Mouse (Mus musculus): ENCODE measurements around the gene Cage1.
A peak's percentile ranks its signal among the peaks of the same experiment; 100 is the strongest.

Gene Cage1

GRCm38 (mm10) chr13:37966256-37967051 lies 70.4 kb downstream of the Cage1 start:
- no peak for DNase-seq (ENCODE audit: low read depth in 2 of 2, low spot score in 2 of 2)

- no peak for DNase-seq (ENCODE audit: low read depth in 2 of 2, low spot score in 2 of 2)
These were observed 71.5 kb downstream of the Cage1 start for GRCm38 (mm10) chr13:37965126-37965914.

GRCm38 (mm10) chr13:37964128-37965087 lies 72.5 kb downstream of the Cage1 start:
- no peak for DNase-seq (ENCODE audit: low read depth in 2 of 2, low spot score in 2 of 2)

DNA sequence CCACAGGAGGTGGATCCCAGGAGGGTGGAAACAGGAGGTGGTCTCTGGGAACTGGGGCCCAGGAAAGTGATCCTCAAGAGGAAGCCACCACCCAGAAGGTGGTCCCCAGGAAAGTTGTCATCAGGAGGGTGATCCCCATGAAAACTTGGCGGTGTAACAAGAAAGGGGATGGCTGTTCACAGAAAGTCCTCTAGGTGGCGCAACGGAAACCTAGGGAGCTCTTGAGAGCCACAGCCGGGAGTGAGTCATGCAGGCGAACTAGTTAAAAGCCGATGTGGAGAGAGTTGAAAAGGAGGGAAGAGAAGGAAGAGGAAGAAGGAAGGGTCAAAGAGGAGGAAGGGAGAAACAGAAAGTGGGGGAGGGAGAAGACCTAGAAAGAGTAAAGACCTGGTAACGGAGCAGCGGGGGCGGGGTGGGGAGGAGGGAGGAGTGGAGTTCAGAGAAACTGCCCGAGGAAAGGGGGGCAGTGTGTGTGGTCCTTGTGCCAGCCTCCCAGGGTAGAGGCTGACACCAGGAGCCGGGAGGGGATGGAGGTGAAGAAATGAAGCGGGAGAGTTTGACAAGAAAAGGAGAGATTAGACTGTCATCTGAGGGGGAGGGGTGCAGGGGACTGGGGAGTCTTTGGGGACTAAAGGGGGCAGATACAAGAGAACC lies 73.4 kb downstream of the Cage1 start:
- DNase-seq (ENCODE audit: low read depth in 2 of 2, low spot score in 2 of 2) = peak; percentile 55 to 68

DNA sequence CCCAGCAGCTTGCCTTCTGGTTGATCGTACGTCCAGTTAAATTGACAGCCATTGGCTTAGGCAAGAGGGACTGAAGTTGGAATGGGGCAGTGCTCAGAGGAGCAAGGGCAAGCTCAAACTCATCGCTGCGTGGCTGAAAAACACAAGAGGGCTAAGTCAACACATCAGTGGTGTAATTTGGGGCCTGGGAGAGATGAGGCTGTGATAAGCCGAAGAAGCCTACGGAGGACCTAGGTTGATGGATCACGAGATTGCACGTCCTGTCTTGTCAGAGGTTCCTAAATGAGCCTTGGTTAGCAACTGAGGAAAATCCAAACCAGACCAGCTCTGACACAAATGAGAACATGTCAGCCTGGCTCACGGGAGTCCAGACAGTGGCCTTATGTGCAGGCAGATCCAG lies 74.3 kb downstream of the Cage1 start:
- DNase-seq (ENCODE audit: low read depth in 2 of 2, low spot score in 2 of 2) = no peak

- DNase-seq (ENCODE audit: low read depth in 2 of 2, low spot score in 2 of 2) = no peak
These were observed 76.9 kb downstream of the Cage1 start for GRCm38 (mm10) chr13:37959936-37960335.

GRCm38 (mm10) chr13:37959239-37959907 lies 77.5 kb downstream of the Cage1 start:
- no peak for DNase-seq (ENCODE audit: low read depth in 2 of 2, low spot score in 2 of 2)

- DNase-seq (ENCODE audit: low read depth in 2 of 2, low spot score in 2 of 2) = no peak
These were observed 78.2 kb downstream of the Cage1 start for GRCm38 (mm10) chr13:37958498-37959238.
